Mouse (Mus musculus) intestine, embryonic 14.5 days (tissue): ENCODE measurements around the gene Castor2. TPM values are rescaled to one million over a fixed set of nuclear protein-coding genes. Genes with fewer than 3 reads are reported as not detected.

Source experiments
- ATAC-seq: fragments of 200-750 bp; cut with Nextera tagmentation; replicated peaks from 2 replicates; pipeline ENCODE4 v1.8.0; 2017; ENCODE audit warnings: low read depth, moderate number of reproducible peaks, moderate TSS enrichment, moderate library complexity; ENCODE audit not compliant: low FRiP score, low TSS enrichment
- DNase-seq: peaks from one replicate; pipeline ENCODE4 v3.0.0-alpha.2; 2018; ENCODE audit warnings: low spot score
- H3K27ac ChIP-seq: fragments of 300-500 bp; sonication (generic); 2 replicates; pipeline ENCODE4 v1.5.1; 2014; ENCODE audit warnings: low read depth, mild to moderate bottlenecking, control low read depth
- H3K27me3 ChIP-seq: fragments of 300-500 bp; sonication (generic); replicated peaks from 2 replicates; pipeline ENCODE4 v1.6.1; 2014; ENCODE audit warnings: low read length, control low read depth; ENCODE audit not compliant: control insufficient read depth, insufficient read depth
- H3K36me3 ChIP-seq: fragments of 300-500 bp; sonication (generic); 2 replicates; pipeline ENCODE4 v1.6.1; 2014; ENCODE audit warnings: low read length, control low read depth; ENCODE audit not compliant: control insufficient read depth, insufficient read depth
- H3K4me1 ChIP-seq: fragments of 300-500 bp; sonication (generic); replicated peaks from 2 replicates; pipeline ENCODE4 v1.6.1; 2014; ENCODE audit warnings: low read length, control low read depth, mixed read lengths; ENCODE audit not compliant: control insufficient read depth, insufficient read depth
- H3K4me2 ChIP-seq: fragments of 300-500 bp; sonication (generic); 2 replicates; pipeline ENCODE4 v1.6.1; 2014; ENCODE audit warnings: low read length
- H3K4me3 ChIP-seq: fragments of 300-500 bp; sonication (generic); 2 replicates; pipeline ENCODE4 v1.5.1; 2014; ENCODE audit warnings: low read depth, low read length, control low read depth, mixed read lengths
- H3K9ac ChIP-seq: fragments of 300-500 bp; sonication (generic); 2 replicates; pipeline ENCODE4 v1.6.1; 2014; ENCODE audit warnings: mild to moderate bottlenecking, low read length
- H3K9me3 ChIP-seq: fragments of 300-500 bp; sonication (generic); 2 replicates; pipeline ENCODE4 v1.6.1; 2016; ENCODE audit warnings: low read length, control low read depth; ENCODE audit not compliant: control insufficient read depth
- WGBS: fragments of 180-500 bp; shearing (Covaris S2); extraction: QIAGEN DNeasy Blood & Tissue Kit; methylation state at CpG from one replicate; pipeline ENCODE4 v1.1.7; 2014; 5-methylcytosine and 5-hydroxymethylcytosine counted together
- polyA plus RNA-seq: library from polyadenylated mRNA; unstranded; fragments of >200 nt; fragmentation: Nextera tagmentation; extraction: Ambion mirVana; gene quantifications from 2 replicates; pipeline ENCODE4 v1.2.1, GENCODE M21; 2014

Gene Castor2
- polyA plus RNA-seq, 1 experiment from 2014 or later = 6.2 TPM

DNA sequence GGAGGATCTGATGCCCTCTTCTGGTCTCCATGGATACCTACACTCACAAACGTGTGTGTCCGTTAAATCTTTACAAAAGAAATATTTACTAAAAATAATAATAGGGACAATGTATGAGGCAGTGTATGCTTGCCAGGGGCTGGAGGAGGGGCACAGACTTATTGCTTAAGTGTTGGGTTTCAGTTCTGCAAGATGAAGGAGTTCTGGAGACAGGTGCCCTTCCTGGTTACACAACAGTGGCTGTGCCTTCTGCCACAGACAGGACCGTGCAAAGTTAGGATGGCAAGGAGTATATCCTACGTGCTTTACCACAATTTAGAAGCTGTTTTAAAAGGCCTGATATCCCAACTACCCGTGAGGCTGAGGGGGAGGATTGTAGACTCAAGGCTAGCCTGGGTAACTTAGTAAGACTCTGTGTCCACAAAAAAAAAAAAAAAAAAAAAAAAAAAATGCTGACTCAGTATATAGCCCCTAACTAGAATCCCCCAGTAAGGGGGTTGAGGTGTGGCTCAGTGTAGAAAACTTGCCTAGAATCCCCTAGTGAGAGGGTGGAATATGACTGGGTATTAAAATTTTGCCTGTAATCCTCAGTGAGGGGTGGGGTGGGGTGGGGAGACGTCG is 16.2 kb downstream of the Castor2 start:
- Histone ChIP-seq H3K4me1 (no peaks in the 10 kb centered on the region), H3K9ac (no peak overlapping the region), H3K4me2 (no peak overlapping the region), H3K4me3 (no peak overlapping the region), H3K9me3 (0 out of 2 replicates have a peak, but pooled peaks cover 2% of the 10 kb centered on the region), H3K36me3 (no peaks in the 10 kb centered on the region; the same call in 1 of the 2 replicates), H3K27me3 (no peaks in the 10 kb centered on the region), H3K27ac (no peak overlapping the region)
- ATAC-seq = no peak
- DNase-seq = no peak
- WGBS = 87% methylated on average over 7 of the region's 7 CpGs

DNA sequence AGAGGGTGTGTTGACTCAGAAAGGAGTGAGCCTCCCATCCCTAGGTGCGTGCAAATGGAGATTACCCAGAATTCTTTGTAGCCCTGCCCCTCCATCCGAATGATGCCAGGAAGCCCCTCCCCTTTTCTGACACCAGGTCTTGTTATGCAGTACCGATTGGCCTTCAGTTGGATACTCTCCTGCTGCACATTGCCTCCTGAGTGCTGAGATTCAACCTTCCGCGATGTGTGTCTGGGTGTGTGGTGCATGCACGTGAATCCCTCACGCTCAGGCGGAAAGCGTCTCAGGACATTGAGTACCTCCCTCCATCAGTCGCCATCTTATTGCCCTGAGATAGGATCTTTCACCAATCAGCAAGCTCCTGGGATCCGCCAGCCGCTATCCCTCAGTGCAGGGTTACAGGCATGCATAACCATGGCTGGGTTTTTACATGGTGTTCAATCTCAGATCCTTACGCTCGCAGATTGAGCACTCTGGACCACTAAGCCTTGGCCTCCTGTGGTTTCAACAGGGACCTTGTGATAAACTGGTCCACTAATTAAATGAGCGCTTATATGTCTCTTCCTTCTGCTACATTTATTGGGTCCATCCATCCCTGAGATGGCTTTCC is 19.4 kb downstream of the Castor2 start:
- Histone ChIP-seq H3K9ac (no peak overlapping the region), H3K4me3 (no peak overlapping the region), H3K27me3 (no peaks in the 10 kb centered on the region), H3K4me1 (no peaks in the 10 kb centered on the region), H3K9me3 (no peaks in the 10 kb centered on the region), H3K36me3 (no peaks in the 10 kb centered on the region), H3K27ac (no peak overlapping the region), H3K4me2 (no peak overlapping the region)
- 82% methylated on average over 15 of the region's 15 CpGs for WGBS
- ATAC-seq (peak; percentile 51; the same call in 1 of the 2 replicates), DNase-seq (no peak)

DNA sequence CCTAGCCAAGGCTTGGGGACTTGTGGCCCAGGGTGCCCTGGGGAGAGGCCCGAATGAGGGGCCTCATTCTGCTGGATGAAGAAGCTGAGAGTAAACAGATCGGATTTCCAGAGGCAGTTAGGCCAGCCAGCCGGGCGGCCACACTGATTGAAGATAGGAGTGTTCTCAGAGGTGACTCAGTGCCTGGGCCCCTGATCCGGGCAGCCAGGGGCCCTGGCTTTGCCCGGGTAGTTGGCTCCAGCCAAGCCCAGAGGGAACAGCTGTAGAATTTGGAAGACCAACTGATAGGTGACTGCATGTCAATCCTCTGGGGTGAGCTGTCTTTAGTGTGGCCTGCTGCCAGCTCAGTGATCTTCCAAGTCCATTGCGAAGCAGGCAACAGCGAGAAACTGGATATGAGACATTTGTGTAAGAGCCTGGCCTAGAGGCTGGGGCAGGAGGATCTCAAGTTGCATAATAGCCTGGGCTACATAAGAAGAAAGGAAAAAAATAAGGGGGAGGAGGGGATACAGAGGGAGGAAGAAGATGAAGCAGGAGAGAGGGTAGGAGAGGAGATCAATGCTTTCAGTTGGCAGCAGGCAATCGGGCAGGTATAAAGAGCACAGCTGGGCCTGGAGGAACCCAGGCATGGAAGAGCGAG is 20.1 kb downstream of the Castor2 start:
- Histone ChIP-seq H3K27ac (no peak overlapping the region), H3K9ac (no peak overlapping the region), H3K4me1 (no peaks in the 10 kb centered on the region), H3K9me3 (no peaks in the 10 kb centered on the region), H3K4me3 (no peak overlapping the region), H3K4me2 (no peak overlapping the region), H3K27me3 (no peaks in the 10 kb centered on the region), H3K36me3 (no peaks in the 10 kb centered on the region)
- DNase-seq (no peak), ATAC-seq (peak; percentile 64)
- WGBS = 46% methylated on average over 10 of the region's 10 CpGs

DNA sequence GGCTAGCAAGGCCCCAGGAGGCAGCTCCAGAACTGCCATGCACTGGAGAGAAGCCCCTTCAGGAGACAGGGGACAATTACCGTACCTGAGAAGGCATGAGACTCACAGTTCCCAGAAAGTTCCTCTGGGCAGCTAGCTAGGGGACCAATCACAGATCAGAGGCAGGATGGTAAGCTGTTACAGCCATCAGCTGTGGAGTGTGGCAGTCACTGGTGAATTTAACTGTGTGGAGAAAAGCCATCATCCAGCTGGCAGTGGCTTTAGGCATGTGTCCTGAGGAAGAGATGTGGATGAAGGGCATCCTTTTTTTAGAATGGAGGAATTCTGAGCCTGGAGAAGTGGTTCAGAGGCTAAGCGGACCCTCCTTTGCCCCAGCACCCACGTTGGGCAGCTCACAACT is 20.6 kb downstream of the Castor2 start:
- Histone ChIP-seq H3K9me3 (no peaks in the 10 kb centered on the region), H3K36me3 (no peaks in the 10 kb centered on the region), H3K4me3 (no peak overlapping the region), H3K27me3 (no peaks in the 10 kb centered on the region), H3K9ac (no peak overlapping the region), H3K4me1 (no peaks in the 10 kb centered on the region), H3K27ac (no peak overlapping the region), H3K4me2 (no peak overlapping the region)
- DNase-seq (no peak), ATAC-seq (no peak)
- 91% methylated on average over 3 of the region's 3 CpGs for WGBS

DNA sequence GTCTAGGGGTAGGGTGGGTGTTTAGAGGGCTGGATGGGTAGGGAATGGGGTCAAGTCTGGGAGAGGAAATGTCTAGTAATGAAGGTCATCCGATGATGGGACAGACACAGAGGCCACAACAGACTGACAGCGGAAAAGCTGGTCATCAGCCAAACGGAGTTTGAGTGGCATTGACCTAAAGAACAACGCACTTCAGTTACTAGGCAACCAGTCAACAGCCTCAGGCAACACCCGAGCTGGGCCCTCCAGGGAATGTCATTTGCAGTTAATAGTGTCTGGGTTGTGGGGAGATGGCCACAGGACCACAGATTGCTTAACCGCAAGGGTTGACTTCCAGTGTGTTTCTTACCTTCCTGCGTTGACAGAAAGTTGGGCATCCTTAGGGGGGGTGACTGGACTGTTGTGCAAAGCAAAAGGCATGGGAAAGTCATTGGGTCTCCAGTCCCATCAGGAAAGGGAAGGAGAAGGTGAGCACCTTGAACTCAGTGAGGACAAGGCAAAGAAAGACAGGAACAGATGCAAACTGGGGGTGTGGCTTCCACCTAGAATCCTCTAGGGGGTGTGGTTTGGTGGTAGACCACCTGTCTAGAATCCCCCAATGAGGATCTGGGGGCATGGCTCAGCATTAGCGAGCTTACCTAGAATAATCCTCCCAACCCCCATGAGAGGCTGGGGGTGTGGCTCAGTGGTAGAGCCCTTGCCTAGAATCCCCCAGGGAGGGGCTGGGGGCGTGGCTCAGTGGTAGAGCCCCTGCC is 21.8 kb downstream of the Castor2 start:
- no peak for ATAC-seq
- H3K4me1 ChIP-seq = no peaks in the 10 kb centered on the region

DNA sequence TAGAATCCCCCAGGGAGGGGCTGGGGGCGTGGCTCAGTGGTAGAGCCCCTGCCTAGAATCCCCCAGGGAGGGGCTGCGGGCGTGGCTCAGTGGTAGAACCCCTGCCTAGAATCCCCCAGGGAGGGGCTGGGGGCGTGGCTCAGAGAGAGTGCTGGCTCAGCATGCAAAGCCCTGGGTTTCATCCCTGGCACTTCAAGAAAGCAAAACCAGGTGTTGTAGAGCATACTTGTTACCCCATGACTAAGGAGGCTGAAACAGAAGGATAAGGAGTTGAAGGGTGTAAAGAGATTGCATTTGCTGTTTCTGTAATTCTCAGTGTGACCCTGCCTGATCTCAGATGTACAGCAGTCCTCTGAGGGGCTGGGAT is 22.4 kb downstream of the Castor2 start:
- Histone ChIP-seq H3K4me2 (no peak overlapping the region), H3K4me3 (no peak overlapping the region), H3K27me3 (no peaks in the 10 kb centered on the region), H3K9me3 (no peaks in the 10 kb centered on the region), H3K4me1 (no peaks in the 10 kb centered on the region), H3K27ac (no peak overlapping the region), H3K9ac (no peak overlapping the region), H3K36me3 (no peaks in the 10 kb centered on the region)
- no peak for DNase-seq
- no peak for ATAC-seq
- WGBS = 73% methylated on average over 4 of the region's 4 CpGs

More for the DNA sequence above, 21.8 kb downstream of the Castor2 start:
- H3K27ac ChIP-seq = no peak overlapping the region
- H3K9me3 ChIP-seq = no peaks in the 10 kb centered on the region
- H3K4me3 ChIP-seq = no peak overlapping the region
- DNase-seq = no peak
- H3K4me2 ChIP-seq = no peak overlapping the region
- 71% methylated on average over 9 of the region's 9 CpGs for WGBS
- H3K36me3 ChIP-seq = no peaks in the 10 kb centered on the region
- no peak overlapping the region for H3K9ac ChIP-seq
- H3K27me3 ChIP-seq = no peaks in the 10 kb centered on the region

DNA sequence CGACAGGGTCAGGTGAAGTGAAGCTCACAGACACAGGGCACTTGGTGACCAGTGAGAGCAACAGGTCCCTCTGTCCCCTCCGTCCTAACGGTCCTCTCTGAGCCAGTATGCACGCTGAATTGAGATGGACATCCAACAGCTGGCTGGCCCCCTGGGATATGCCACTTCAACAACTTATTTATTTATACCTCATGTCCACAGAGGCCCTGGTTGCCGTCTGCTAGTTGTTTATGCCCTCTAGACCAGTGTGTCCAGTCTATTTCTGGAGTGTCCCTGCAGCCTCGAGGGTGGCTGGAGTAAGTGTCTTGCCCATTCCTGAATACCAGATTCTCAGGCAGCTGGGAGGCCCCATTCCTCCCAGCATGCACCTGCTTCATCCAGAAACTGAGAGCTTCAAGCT is 24.3 kb downstream of the Castor2 start:
- 72% methylated on average over 6 of the region's 6 CpGs for WGBS
- Histone ChIP-seq H3K4me3 (no peak overlapping the region), H3K36me3 (no peaks in the 10 kb centered on the region), H3K9ac (no peak overlapping the region), H3K9me3 (no peaks in the 10 kb centered on the region), H3K4me1 (no peaks in the 10 kb centered on the region), H3K27me3 (no peaks in the 10 kb centered on the region), H3K27ac (no peak overlapping the region), H3K4me2 (no peak overlapping the region)
- no peak for ATAC-seq
- no peak for DNase-seq

DNA sequence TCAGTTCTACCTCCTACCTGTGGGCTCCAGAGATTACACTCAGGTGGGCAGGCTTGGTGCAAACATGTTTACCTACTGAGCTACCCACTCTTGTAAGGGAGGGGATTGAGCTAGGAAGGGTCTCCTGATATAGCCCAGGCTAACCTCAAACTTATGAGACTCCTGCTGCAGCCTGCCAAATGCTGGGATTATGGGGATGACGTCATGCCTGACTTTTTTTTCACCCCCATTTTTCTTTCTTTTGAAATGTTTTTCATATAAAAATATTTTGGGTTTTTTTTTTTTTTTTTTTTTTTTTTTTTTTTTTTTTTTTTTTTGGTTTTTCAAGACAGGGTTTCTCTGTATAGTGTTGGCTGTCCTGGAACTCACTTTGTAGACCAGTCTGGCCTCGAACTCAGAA is 26.7 kb downstream of the Castor2 start:
- 92% methylated on average over 2 of the region's 2 CpGs for WGBS
- Histone ChIP-seq H3K9ac (no peak overlapping the region), H3K27ac (no peak overlapping the region), H3K4me2 (no peak overlapping the region), H3K4me1 (no peaks in the 10 kb centered on the region), H3K36me3 (no peaks in the 10 kb centered on the region), H3K4me3 (no peak overlapping the region), H3K9me3 (no peaks in the 10 kb centered on the region), H3K27me3 (no peaks in the 10 kb centered on the region)
- no peak for ATAC-seq
- DNase-seq = no peak
